Mouse (Mus musculus) limb, embryonic 10.5 days (tissue): ENCODE data around the gene Phospho1. TPM values are rescaled to one million over a fixed set of nuclear protein-coding genes. Genes with fewer than 3 reads are reported as not detected.
"Not testable (repeated sequence)": the region's sequence is repeated elsewhere in the genome, so short reads cannot be mapped to it uniquely, and the experiment has no call there.

Source experiments
- DNase-seq: peaks from one replicate; pipeline ENCODE4 v3.0.0-alpha.2; 2017; ENCODE audit warnings: low spot score
- H3K27ac ChIP-seq: fragments of 300-500 bp; sonication (generic); 2 replicates; pipeline ENCODE4 v1.5.1; 2016; ENCODE audit warnings: mild to moderate bottlenecking
- H3K27me3 ChIP-seq: fragments of 300-500 bp; sonication (generic); 2 replicates; pipeline ENCODE4 v1.6.1; 2016; ENCODE audit warnings: low read depth, mild to moderate bottlenecking; ENCODE audit not compliant: poor library complexity, severe bottlenecking
- H3K36me3 ChIP-seq: fragments of 300-500 bp; sonication (generic); 2 replicates; pipeline ENCODE4 v1.6.1; 2016; ENCODE audit warnings: mild to moderate bottlenecking, moderate library complexity
- H3K4me1 ChIP-seq: fragments of 300-500 bp; sonication (generic); 2 replicates; pipeline ENCODE4 v1.6.1; 2016
- H3K4me3 ChIP-seq: fragments of 300-500 bp; sonication (generic); 2 replicates; pipeline ENCODE4 v1.5.1; 2016; ENCODE audit warnings: mild to moderate bottlenecking, moderate library complexity
- H3K9me3 ChIP-seq: fragments of 300-500 bp; sonication (generic); replicated peaks from 2 replicates; pipeline ENCODE4 v1.6.1; 2016; ENCODE audit warnings: mild to moderate bottlenecking
- WGBS: fragments of 180-500 bp; shearing (Covaris S2); methylation state at CpG from one replicate; pipeline ENCODE4 v1.1.7; 2016; 5-methylcytosine and 5-hydroxymethylcytosine counted together
- polyA plus RNA-seq: library from polyadenylated mRNA; unstranded; fragments of >200 nt; fragmentation: Nextera tagmentation; extraction: Ambion mirVana; gene quantifications from 2 replicates; pipeline ENCODE4 v1.2.1, GENCODE M21; 2016

The Phospho1 gene
- polyA plus RNA-seq, 1 experiment from 2014 or later = not detected

DNA sequence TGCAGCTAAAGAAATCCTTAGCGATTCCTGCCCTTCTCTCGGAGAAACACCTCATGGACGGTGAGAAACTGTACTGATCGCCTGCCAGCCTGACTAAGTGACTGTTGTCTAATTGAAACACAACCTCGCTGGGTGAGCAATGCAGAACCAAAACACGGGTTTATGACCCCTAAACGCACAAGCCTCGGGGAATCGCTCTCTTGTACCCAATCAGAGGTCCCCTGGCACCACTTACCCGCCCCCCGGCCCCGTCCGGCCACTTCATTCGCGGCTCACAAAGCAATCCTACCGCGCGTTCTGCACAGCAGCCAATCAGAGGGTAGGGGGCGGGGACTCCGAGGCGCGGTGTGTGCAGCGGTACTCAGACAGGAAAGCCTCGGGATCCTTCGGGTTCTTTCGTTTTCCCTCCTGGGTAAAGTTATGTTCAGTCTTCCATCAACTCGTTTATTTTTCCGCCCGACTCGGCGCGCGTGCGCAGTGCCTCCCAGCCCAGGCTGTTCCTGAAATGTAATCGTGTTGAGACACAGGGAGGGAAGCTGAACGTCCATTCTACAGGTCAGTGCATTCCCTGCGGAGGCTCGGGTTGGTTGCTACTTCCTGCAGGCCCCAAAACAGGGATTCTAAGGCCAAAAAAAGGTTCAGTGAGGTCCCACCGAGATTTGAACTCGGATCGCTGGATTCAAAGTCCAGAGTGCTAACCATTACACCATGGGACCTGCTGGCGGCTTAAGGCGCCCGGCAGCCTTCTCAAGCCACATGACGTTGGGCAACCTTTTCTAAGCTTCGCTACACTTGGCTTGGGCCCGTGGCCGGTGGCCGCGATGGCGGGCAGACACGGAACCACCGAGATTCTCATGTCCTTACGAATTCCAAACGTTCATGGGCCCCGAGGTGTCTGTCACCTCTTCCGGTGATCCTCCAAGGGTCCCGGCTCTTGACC lies 34.5 kb downstream of the Phospho1 start:
- peak; percentile 96 for DNase-seq
- peak overlapping the region; percentile 80 for H3K4me3 ChIP-seq
- under 1% methylated on average over 58 of the region's 58 CpGs for WGBS
- peak overlapping the region; percentile 87 for H3K27ac ChIP-seq
- H3K27me3 ChIP-seq = no peaks in the 10 kb centered on the region
- no peaks in the 10 kb centered on the region for H3K36me3 ChIP-seq
- peaks cover 16% of the 10 kb centered on the region for H3K4me1 ChIP-seq
- no peaks in the 10 kb centered on the region for H3K9me3 ChIP-seq

GRCm38 (mm10) chr11:95859468-95859855 lies 35.2 kb downstream of the Phospho1 start:
- under 1% methylated on average over 35 of the region's 35 CpGs for WGBS
- no peaks in the 10 kb centered on the region for H3K9me3 ChIP-seq
- H3K4me1 ChIP-seq = peaks cover 16% of the 10 kb centered on the region
- DNase-seq = peak; percentile 83
- no peaks in the 10 kb centered on the region for H3K27me3 ChIP-seq
- no peaks in the 10 kb centered on the region for H3K36me3 ChIP-seq
- H3K4me3 ChIP-seq = peak overlapping the region; percentile 80
- peak overlapping the region; percentile 87 for H3K27ac ChIP-seq

DNA sequence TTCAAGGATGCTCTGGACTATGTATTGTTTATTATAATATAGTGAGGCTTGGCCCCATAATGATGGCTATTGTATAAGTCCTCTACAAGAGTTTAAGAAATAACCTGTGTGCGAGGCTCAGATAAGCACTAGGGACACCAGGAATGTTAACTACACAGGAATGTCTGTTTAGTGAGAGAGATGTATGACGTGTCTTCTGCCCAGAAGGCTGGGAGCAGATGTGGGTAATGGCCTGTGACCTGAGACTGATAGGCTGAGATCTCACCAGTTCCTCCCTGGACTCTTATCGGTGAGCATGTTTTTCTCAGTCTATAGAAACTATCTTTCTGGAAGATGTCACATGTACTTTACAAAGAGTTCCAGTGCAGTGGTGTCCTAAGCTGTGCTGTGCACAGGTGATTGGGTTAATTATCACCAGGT lies 35.8 kb downstream of the Phospho1 start:
- Histone ChIP-seq H3K27ac (peak overlapping the region; percentile 87; the same call in 1 of the 2 replicates), H3K4me1 (peaks cover 16% of the 10 kb centered on the region)

DNA sequence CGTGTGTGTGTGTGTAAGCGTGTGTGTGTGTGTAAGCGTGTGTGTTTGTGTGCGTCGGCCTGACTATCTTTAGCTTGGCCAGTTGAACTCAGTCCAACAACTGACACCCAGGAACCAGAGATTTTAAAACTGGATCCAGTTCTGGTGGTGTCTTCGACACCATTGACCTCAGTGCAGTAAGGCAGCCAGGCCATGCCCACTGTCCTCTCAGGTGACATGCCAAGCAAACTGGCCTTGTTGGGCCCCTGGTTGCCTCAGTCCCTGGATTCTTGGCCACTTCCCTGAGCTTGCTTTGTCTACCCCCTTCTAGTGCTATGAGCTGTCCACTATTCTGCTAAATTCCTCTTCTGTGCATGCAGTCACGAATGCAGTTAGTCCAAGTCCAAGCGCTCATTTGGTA lies 37.1 kb downstream of the Phospho1 start:
- Histone ChIP-seq H3K4me1 (peaks cover 16% of the 10 kb centered on the region), H3K27me3 (no peaks in the 10 kb centered on the region), H3K36me3 (no peaks in the 10 kb centered on the region), H3K4me3 (no peak overlapping the region), H3K9me3 (no peaks in the 10 kb centered on the region), H3K27ac (no peak overlapping the region)
- WGBS = 96% methylated on average over 8 of the region's 8 CpGs
- no peak for DNase-seq

More for the DNA sequence above, 35.8 kb downstream of the Phospho1 start:
- WGBS = 36% methylated on average over 3 of the region's 3 CpGs
- Histone ChIP-seq H3K4me3 (peak overlapping the region; percentile 80), H3K27me3 (no peaks in the 10 kb centered on the region), H3K9me3 (no peaks in the 10 kb centered on the region), H3K36me3 (no peaks in the 10 kb centered on the region)
- DNase-seq = no peak

DNA sequence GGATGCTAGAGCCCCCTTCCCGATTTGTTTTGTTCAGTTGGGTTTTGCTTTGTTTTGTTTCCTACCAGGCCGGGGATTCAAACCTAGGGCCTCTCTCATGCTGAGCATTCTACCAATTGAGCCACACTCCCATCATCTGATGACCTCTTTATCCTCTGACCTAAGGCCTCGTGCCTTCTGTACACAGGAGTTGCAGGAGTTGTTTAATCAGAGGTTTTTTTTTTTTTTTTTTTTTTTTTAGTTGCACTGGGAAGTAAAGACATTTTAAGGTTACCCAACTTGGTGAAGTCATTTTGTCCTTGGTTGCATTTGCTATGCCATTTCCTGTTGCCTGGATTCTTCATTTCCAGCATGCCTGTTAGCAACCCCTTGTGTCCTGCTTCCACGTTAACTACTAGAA lies 45.1 kb downstream of the Phospho1 start:
- 72% methylated on average over 4 of the region's 4 CpGs for WGBS
- H3K36me3 ChIP-seq = no peaks in the 10 kb centered on the region
- H3K9me3 ChIP-seq = no peaks in the 10 kb centered on the region
- DNase-seq = no peak
- no peaks in the 10 kb centered on the region for H3K27me3 ChIP-seq
- no peak overlapping the region for H3K27ac ChIP-seq
- no peaks in the 10 kb centered on the region for H3K4me1 ChIP-seq
- no peak overlapping the region for H3K4me3 ChIP-seq

GRCm38 (mm10) chr11:95869918-95870470 lies 45.7 kb downstream of the Phospho1 start:
- no peaks in the 10 kb centered on the region for H3K9me3 ChIP-seq
- WGBS = 80% methylated on average over 6 of the region's 6 CpGs
- no peak overlapping the region for H3K27ac ChIP-seq
- no peak overlapping the region for H3K4me3 ChIP-seq
- no peak for DNase-seq
- H3K4me1 ChIP-seq = no peaks in the 10 kb centered on the region
- H3K36me3 ChIP-seq = no peaks in the 10 kb centered on the region
- no peaks in the 10 kb centered on the region for H3K27me3 ChIP-seq

DNA sequence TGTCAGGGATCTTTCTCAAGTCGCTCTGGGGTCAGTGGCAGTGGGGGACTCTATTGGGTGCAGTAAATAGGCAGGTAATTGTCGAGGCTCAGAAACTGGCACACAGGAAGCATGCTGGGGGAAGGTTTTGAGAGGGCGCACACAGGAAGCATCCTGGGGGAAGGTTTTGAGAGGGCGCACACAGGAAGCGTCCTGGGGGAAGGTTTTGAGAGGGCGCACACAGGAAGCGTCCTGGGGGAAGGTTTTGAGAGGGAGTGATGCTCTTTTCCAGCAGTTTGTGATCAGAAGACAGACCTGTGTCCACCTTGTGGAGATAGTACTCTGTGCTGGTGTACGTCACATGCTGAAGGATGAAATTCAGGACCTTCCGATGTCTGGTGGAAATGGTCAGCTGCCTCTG lies 51.5 kb downstream of the Phospho1 start:
- Histone ChIP-seq H3K4me1 (peaks cover 7% of the 10 kb centered on the region; the same call in 1 of the 2 replicates), H3K27me3 (no peaks in the 10 kb centered on the region), H3K36me3 (no peaks in the 10 kb centered on the region), H3K9me3 (no peaks in the 10 kb centered on the region), H3K4me3 (peak overlapping the region; percentile 28; the same call in 1 of the 2 replicates), H3K27ac (no peak overlapping the region)
- no peak for DNase-seq
- 32% methylated on average over 9 of the region's 9 CpGs for WGBS

DNA sequence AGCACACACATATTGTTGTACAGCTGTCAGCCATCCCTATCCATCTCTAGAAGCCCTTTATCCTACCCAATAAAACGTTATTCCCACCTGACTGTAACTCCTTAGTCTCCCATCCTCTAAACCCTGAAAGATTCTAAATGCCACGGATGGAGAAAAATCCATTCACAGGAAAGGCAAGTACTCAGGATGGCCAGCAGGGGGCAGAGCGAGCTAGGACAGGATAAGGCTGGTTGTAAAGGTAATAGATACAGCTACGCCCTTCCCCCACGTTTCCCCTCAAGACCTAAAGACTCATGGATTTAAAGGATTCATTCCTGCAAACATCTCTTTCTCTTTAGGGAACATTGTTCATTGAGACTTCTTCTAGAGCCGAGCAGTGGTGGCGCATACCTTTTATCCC lies 52.0 kb downstream of the Phospho1 start:
- Histone ChIP-seq H3K4me3 (peak overlapping the region; percentile 28; the same call in 1 of the 2 replicates), H3K36me3 (no peaks in the 10 kb centered on the region), H3K27ac (no peak overlapping the region), H3K27me3 (0 out of 2 replicates have a peak, but pooled peaks cover 3% of the 10 kb centered on the region), H3K4me1 (peaks cover 7% of the 10 kb centered on the region; the same call in 1 of the 2 replicates), H3K9me3 (no peaks in the 10 kb centered on the region)
- peak; percentile 85 for DNase-seq
- WGBS = 26% methylated on average over 7 of the region's 7 CpGs

DNA sequence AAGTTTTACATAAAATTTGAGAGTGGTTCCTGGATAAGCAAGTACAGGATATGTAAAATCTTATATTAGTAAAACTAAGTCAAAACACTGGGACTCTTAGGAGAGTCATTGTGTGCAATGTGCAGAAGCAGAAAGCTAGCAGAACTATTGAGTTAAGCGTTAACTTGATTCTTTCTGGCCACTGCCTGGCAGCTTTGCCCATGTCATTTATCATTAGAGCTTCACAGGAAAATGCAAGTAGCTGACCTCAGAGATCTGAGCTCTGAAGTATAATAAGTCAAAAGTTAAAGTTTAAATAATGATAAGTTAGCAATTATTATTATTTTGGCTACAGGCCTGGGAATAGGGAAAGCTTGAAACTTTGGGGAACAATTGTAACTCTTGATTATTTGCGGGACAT lies 55.6 kb downstream of the Phospho1 start:
- not testable (repeated sequence) for H3K4me3 ChIP-seq, H3K27me3 ChIP-seq, DNase-seq, H3K27ac ChIP-seq, H3K36me3 ChIP-seq, H3K9me3 ChIP-seq, H3K4me1 ChIP-seq
- WGBS = 85% methylated on average over 2 of the region's 2 CpGs

Other genes starting within 250 kb of the Phospho1 start
- gene Ngfr, start 236.8 kb upstream of the Phospho1 start, polyA plus RNA-seq = 9.7 and 16.3 TPM in 2 replicates
- gene Phb, start 157.5 kb upstream of the Phospho1 start, polyA plus RNA-seq = 293 and 361 TPM in 2 replicates
- 18.0 and 21.5 TPM in 2 replicates for gene Zfp652, start 111.8 kb upstream of the Phospho1 start, polyA plus RNA-seq
- 2.3 TPM in 2 replicates for gene B130006D01Rik, start 100.9 kb upstream of the Phospho1 start, polyA plus RNA-seq
- gene Gngt2, start 12.7 kb downstream of the Phospho1 start, polyA plus RNA-seq = 8.9 and 9.3 TPM in 2 replicates
- gene Abi3, start 18.0 kb downstream of the Phospho1 start, polyA plus RNA-seq = 4.0 and 4.4 TPM in 2 replicates
- gene B4galnt2, start 90.4 kb downstream of the Phospho1 start, polyA plus RNA-seq = 0.10 TPM in 1 of 2 replicates, not detected in the other
- gene Igf2bp1, start 181.4 kb downstream of the Phospho1 start, polyA plus RNA-seq = 165 and 181 TPM in 2 replicates
- not detected in 2 replicates for gene Gip, start 200.0 kb downstream of the Phospho1 start, polyA plus RNA-seq
- gene Snf8, start 210.4 kb downstream of the Phospho1 start, polyA plus RNA-seq = 108 TPM in 2 replicates
- gene Ube2z, start 240.9 kb downstream of the Phospho1 start, polyA plus RNA-seq = 37.5 and 38.3 TPM in 2 replicates